Mouse (Mus musculus): Measurements from ENCODE around the gene Olfr1256. TPM values are rescaled to one million over a fixed set of nuclear protein-coding genes. Genes with fewer than 3 reads are reported as not detected.

Gene Olfr1256
- polyA plus RNA-seq (2015; fragmentation: Nextera tagmentation; extraction: Ambion mirVana), result not detected in 2 replicates

DNA sequence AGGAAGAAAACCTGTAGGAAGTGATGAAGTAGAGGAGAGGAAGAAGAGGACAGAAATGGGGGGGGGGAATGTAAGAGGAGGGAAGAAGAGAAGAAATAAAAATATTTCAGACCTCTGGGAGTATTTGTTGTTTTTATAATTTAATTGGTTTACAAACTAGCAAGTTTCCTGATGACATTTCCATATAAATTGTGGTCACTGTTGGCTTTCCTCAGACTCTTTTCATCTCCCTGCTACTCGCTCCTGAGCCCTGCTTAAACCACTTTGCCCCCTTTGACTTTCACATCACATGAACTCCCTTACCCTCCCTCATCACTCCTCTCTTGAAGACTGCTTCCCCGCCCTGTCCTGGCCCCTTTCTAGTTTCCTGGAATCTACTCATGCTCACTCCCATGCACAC lies at the start of gene Olfr1256:
Gene Olfr1256 (minus strand): TSS at position 101 of the 400 bp plus-strand sequence.
- no peak within 1 kb of the TSS for H3K27ac ChIP-seq (replicated peaks)
- no peaks in the 10 kb centered on the region for H3K36me3 ChIP-seq (replicated peaks)
- no peak within 1 kb of the TSS for H3K9ac ChIP-seq
- no peak within 1 kb of the TSS for H3K4me3 ChIP-seq (replicated peaks)
- WGBS (ENCODE audit: insufficient replicate concordance), result 33% methylated on average over 2 of the region's 2 CpGs
- H3K4me2 ChIP-seq, result no peak within 1 kb of the TSS
- H3K4me1 ChIP-seq (replicated peaks), result no peaks in the 10 kb centered on the region
- no peak for ATAC-seq (ENCODE audit: insufficient read depth)
- H3K9me3 ChIP-seq (replicated peaks), result no peaks in the 10 kb centered on the region
- no peaks in the 10 kb centered on the region for H3K27me3 ChIP-seq

DNA sequence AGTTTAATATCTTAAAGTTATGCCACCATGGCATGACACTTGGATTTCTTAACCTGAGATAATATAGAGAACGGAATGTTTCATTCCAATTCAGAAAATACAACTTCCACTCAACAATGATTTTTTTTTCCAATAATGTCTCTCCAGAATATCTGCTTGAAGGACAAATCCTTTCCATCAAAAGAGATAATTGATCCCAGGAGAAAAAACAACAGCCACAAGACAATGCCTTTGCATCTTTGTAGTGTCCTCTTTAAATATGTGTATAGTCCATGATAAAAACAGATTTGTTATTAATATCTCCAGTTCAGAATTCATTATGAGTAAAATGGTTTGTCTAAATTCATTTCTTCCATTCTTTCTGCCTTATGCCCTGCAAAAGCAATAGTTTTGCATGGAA lies 36.8 kb upstream of the Olfr1256 start, which contains the start of gene Olfr1257:
Gene Olfr1257 (plus strand): TSS at position 301 of the 400 bp plus-strand sequence.
- WGBS (ENCODE audit: insufficient replicate concordance), result 46% methylated on average over 1 of the region's 1 CpGs
- no peaks in the 10 kb centered on the region for H3K36me3 ChIP-seq (replicated peaks)
- no peak within 1 kb of the TSS for H3K4me2 ChIP-seq

DNA sequence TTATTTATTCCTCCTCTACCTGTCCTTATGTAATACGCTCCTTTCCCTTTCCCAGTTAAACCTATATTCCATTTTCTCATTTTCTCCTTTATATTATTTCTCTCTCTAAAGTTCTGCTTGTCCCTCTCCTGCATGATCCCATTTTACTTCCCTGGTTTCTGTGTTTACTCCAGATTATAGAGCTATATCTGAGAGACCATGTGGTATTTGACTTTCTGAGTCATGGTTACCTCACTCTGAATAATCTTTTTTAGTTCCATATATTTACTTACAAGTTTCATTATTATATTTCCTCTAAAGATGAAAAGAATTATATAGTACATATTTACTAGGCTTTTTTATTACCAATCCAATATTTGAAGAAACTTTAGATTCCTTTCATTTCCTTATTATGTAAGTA lies 7.9 kb upstream of the Olfr1256 start:
- WGBS (ENCODE audit: insufficient replicate concordance), result 67% methylated on average over 1 of the region's 1 CpGs
- no peak for ATAC-seq (ENCODE audit: insufficient read depth)
- no peak overlapping the region for H3K4me3 ChIP-seq (replicated peaks)
- H3K4me2 ChIP-seq, result no peak overlapping the region
- no peaks in the 10 kb centered on the region for H3K36me3 ChIP-seq (replicated peaks)
- no peak overlapping the region for H3K27ac ChIP-seq (replicated peaks)
- H3K9ac ChIP-seq, result no peak overlapping the region
- no peaks in the 10 kb centered on the region for H3K4me1 ChIP-seq (replicated peaks)
- no peaks in the 10 kb centered on the region for H3K27me3 ChIP-seq
- no peaks in the 10 kb centered on the region for H3K9me3 ChIP-seq (replicated peaks)

More for the DNA sequence above, 36.8 kb upstream of the Olfr1256 start, which contains the start of gene Olfr1257:
- Histone ChIP-seq H3K4me1 (replicated peaks) (no peaks in the 10 kb centered on the region), H3K9ac (no peak within 1 kb of the TSS), H3K9me3 (replicated peaks) (no peaks in the 10 kb centered on the region), H3K4me3 (replicated peaks) (no peak within 1 kb of the TSS), H3K27me3 (no peaks in the 10 kb centered on the region), H3K27ac (replicated peaks) (no peak within 1 kb of the TSS)
- no peak for ATAC-seq (ENCODE audit: insufficient read depth)

DNA sequence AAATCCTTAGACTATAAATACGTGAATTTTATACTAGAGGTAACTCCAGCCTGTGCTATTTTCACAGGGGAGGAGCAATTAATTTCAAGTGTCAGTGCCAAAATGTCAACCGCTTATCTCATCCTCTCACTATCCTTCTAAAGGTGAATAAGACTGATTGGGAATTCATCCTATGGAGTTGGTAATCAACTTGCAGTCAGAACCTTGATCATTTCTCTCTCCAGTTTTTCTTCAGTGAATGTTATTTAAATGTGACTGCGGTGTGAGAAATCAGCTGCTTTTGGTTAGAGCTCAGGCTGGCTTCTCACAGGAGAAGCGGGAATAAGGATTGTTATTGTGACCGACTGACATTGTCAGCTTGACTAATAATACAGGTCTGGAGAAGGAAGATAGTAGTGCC lies 6.8 kb upstream of the Olfr1256 start, which contains the start of gene Olfr48:
Gene Olfr48 (minus strand): TSS at position 101 of the 400 bp plus-strand sequence.
- no peaks in the 10 kb centered on the region for H3K4me1 ChIP-seq (replicated peaks)
- H3K27ac ChIP-seq (replicated peaks), result no peak within 1 kb of the TSS
- H3K36me3 ChIP-seq (replicated peaks), result no peaks in the 10 kb centered on the region
- ATAC-seq (ENCODE audit: insufficient read depth), result no peak
- no peak within 1 kb of the TSS for H3K9ac ChIP-seq
- no peak within 1 kb of the TSS for H3K4me2 ChIP-seq
- H3K27me3 ChIP-seq, result no peaks in the 10 kb centered on the region
- 65% methylated on average over 5 of the region's 5 CpGs for WGBS (ENCODE audit: insufficient replicate concordance)
- no peaks in the 10 kb centered on the region for H3K9me3 ChIP-seq (replicated peaks)
- H3K4me3 ChIP-seq (replicated peaks), result no peak within 1 kb of the TSS

DNA sequence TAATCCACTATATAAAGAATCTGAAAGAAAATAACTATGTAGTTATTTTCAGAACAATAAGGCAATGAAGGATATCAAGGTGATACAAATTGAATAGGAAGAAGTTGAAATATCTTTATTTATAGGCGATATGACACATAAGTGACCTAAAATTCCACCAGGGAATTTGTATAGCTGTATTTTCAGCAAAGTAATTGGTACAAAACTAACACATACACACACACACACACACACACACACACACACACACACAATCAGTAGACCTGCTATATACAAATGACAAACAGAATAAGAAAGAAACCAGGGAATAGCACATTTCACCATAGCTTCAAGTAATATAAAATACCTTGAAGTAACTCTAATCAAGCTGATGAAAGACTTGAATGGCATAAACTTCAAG lies 21.1 kb downstream of the Olfr1256 start:
- Histone ChIP-seq H3K9me3 (replicated peaks) (no peaks in the 10 kb centered on the region), H3K27ac (replicated peaks) (no peak overlapping the region), H3K4me2 (no peak overlapping the region), H3K27me3 (no peaks in the 10 kb centered on the region), H3K4me1 (replicated peaks) (no peaks in the 10 kb centered on the region), H3K36me3 (replicated peaks) (no peaks in the 10 kb centered on the region), H3K9ac (no peak overlapping the region), H3K4me3 (replicated peaks) (no peak overlapping the region)
- no peak for ATAC-seq (ENCODE audit: insufficient read depth)
- 49% methylated on average over 1 of the region's 1 CpGs for WGBS (ENCODE audit: insufficient replicate concordance)

DNA sequence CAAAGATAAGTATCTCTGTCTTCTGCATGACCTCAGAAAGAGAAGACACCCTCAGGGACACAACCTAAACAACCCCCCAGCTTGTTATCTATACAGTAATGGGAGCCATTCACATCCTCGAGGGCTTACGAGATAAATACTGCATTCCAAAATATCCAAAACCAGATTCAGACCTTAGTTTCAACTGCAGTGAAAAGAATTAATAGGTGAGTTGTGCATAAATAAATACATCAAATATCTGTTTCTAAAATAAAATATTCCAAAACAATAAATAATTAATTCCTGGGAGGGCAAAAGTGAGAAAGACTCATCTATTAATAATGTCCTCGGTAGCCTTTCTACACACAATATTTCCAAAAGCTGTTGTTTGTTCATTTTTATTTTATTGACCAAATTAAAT lies 29.6 kb downstream of the Olfr1256 start, which contains the start of gene Olfr1255:
Gene Olfr1255 (plus strand): TSS at position 301 of the 400 bp plus-strand sequence.
- Histone ChIP-seq H3K27me3 (no peaks in the 10 kb centered on the region), H3K9me3 (replicated peaks) (no peaks in the 10 kb centered on the region), H3K36me3 (replicated peaks) (no peaks in the 10 kb centered on the region), H3K27ac (replicated peaks) (no peak within 1 kb of the TSS), H3K4me3 (replicated peaks) (no peak within 1 kb of the TSS), H3K4me2 (no peak within 1 kb of the TSS), H3K9ac (no peak within 1 kb of the TSS), H3K4me1 (replicated peaks) (no peaks in the 10 kb centered on the region)
- no peak for ATAC-seq (ENCODE audit: insufficient read depth)
- WGBS (ENCODE audit: insufficient replicate concordance), result 58% methylated on average over 3 of the region's 3 CpGs

DNA sequence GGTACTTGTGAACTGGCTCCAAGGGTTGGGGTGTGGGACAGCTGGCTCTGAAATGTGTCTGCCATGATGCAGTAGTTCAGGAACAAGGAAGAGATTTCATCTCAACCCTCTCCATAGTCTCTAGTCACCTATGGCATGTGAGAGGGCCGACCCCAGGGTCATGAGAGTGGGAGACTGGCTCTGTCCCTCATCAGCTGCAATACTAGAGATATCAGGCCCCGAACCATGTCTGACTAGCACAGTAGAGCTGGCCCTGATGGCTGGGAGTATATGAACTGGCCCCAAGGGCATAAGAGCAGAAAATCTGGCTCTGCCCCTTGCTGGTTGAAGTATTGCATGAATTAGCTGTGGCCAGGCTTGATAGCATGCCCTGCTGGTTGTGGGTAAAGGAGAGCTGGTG lies 30.6 kb downstream of the Olfr1256 start:
- H3K9me3 ChIP-seq (replicated peaks), result no peaks in the 10 kb centered on the region
- WGBS (ENCODE audit: insufficient replicate concordance), result 63% methylated on average over 2 of the region's 2 CpGs
- no peak for ATAC-seq (ENCODE audit: insufficient read depth)

DNA sequence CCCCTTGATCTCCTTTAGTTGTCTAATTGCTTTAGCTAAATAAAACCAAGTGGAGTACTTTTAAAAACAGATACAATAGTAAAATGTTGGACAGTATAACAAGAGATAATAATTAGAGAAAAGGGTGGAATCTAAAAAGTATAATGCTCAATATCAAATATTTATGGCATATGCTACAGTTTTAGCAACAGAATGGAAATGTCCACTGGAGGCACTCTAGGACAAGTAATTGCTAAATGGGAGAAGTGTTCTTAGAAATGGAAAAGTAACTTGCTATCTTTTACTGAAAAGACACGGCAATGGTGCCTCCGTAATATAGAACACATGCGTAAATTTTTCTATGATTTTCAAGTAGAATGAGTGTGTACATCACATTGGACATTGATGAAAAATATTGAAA lies 41.8 kb downstream of the Olfr1256 start:
- Histone ChIP-seq H3K27ac (replicated peaks) (no peak overlapping the region), H3K9me3 (replicated peaks) (no peaks in the 10 kb centered on the region), H3K4me3 (replicated peaks) (no peak overlapping the region), H3K27me3 (no peaks in the 10 kb centered on the region), H3K9ac (no peak overlapping the region), H3K4me1 (replicated peaks) (no peaks in the 10 kb centered on the region), H3K36me3 (replicated peaks) (no peaks in the 10 kb centered on the region), H3K4me2 (no peak overlapping the region)
- 84% methylated on average over 3 of the region's 3 CpGs for WGBS (ENCODE audit: insufficient replicate concordance)
- no peak for ATAC-seq (ENCODE audit: insufficient read depth)

More for the DNA sequence above, 30.6 kb downstream of the Olfr1256 start:
- no peaks in the 10 kb centered on the region for H3K27me3 ChIP-seq
- H3K27ac ChIP-seq (replicated peaks), result no peak overlapping the region
- H3K4me3 ChIP-seq (replicated peaks), result no peak overlapping the region
- H3K36me3 ChIP-seq (replicated peaks), result no peaks in the 10 kb centered on the region
- H3K4me1 ChIP-seq (replicated peaks), result no peaks in the 10 kb centered on the region
- H3K9ac ChIP-seq, result no peak overlapping the region
- H3K4me2 ChIP-seq, result no peak overlapping the region

DNA sequence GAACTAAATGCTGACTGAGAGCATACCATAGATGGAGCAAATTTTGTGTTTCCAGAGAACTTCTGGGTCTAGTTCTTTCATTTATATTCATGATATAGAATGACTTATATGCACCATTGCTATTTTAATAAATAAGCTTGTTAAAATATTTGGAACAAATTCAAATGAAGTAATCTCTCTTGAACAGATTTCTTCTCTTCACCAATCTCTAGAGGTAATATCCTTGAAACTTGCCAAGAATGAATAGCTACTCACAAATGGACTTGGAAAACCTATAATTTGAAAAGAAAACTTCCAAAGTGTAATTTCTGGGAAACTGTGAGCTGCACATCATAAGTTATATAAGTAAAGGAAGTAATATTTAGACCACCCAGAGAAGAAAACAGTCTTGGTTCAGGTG lies 47.8 kb downstream of the Olfr1256 start, which contains the start of gene Olfr1254:
Gene Olfr1254 (minus strand): TSS at position 101 of the 400 bp plus-strand sequence.
- ATAC-seq (ENCODE audit: insufficient read depth), result no peak
- H3K36me3 ChIP-seq (replicated peaks), result no peaks in the 10 kb centered on the region
- H3K9ac ChIP-seq, result no peak within 1 kb of the TSS
- H3K4me1 ChIP-seq (replicated peaks), result no peaks in the 10 kb centered on the region
- H3K27ac ChIP-seq (replicated peaks), result no peak within 1 kb of the TSS
- no peaks in the 10 kb centered on the region for H3K27me3 ChIP-seq
- H3K4me2 ChIP-seq, result no peak within 1 kb of the TSS
- no peak within 1 kb of the TSS for H3K4me3 ChIP-seq (replicated peaks)
- no peaks in the 10 kb centered on the region for H3K9me3 ChIP-seq (replicated peaks)

Other genes with a start within 250 kb of the Olfr1256 start
- not detected in 2 replicates for gene Olfr1246, start 248.4 kb downstream of the Olfr1256 start, polyA plus RNA-seq (2015; fragmentation: Nextera tagmentation; extraction: Ambion mirVana)
- not detected in 2 replicates for gene Olfr1247, start 227.4 kb downstream of the Olfr1256 start, polyA plus RNA-seq (2015; fragmentation: Nextera tagmentation; extraction: Ambion mirVana)
- not detected in 2 replicates for gene Olfr1248, start 223.3 kb downstream of the Olfr1256 start, polyA plus RNA-seq (2015; fragmentation: Nextera tagmentation; extraction: Ambion mirVana)
- not detected in 2 replicates for gene Olfr1249, start 206.6 kb downstream of the Olfr1256 start, polyA plus RNA-seq (2015; fragmentation: Nextera tagmentation; extraction: Ambion mirVana)
- gene Olfr1250, start 180.1 kb downstream of the Olfr1256 start, polyA plus RNA-seq (2015; fragmentation: Nextera tagmentation; extraction: Ambion mirVana), result not detected in 2 replicates
- not detected in 2 replicates for gene Olfr1251, start 169.6 kb downstream of the Olfr1256 start, polyA plus RNA-seq (2015; fragmentation: Nextera tagmentation; extraction: Ambion mirVana)
- not detected in 2 replicates for gene Olfr1252, start 116.5 kb downstream of the Olfr1256 start, polyA plus RNA-seq (2015; fragmentation: Nextera tagmentation; extraction: Ambion mirVana)
- gene Olfr1253, start 84.5 kb downstream of the Olfr1256 start, polyA plus RNA-seq (2015; fragmentation: Nextera tagmentation; extraction: Ambion mirVana), result not detected in 2 replicates
- gene Olfr1254, start 47.9 kb downstream of the Olfr1256 start, polyA plus RNA-seq (2015; fragmentation: Nextera tagmentation; extraction: Ambion mirVana), result not detected in 2 replicates
- not detected in 2 replicates for gene Olfr1255, start 29.5 kb downstream of the Olfr1256 start, polyA plus RNA-seq (2015; fragmentation: Nextera tagmentation; extraction: Ambion mirVana)
- not detected in 2 replicates for gene Olfr48, start 6.7 kb upstream of the Olfr1256 start, polyA plus RNA-seq (2015; fragmentation: Nextera tagmentation; extraction: Ambion mirVana)
- not detected in 2 replicates for gene Olfr1257, start 36.9 kb upstream of the Olfr1256 start, polyA plus RNA-seq (2015; fragmentation: Nextera tagmentation; extraction: Ambion mirVana)
- not detected in 2 replicates for gene Olfr1258, start 85.8 kb upstream of the Olfr1256 start, polyA plus RNA-seq (2015; fragmentation: Nextera tagmentation; extraction: Ambion mirVana)
- gene Olfr1259, start 107.1 kb upstream of the Olfr1256 start, polyA plus RNA-seq (2015; fragmentation: Nextera tagmentation; extraction: Ambion mirVana), result not detected in 2 replicates
- not detected in 2 replicates for gene Olfr1260, start 132.8 kb upstream of the Olfr1256 start, polyA plus RNA-seq (2015; fragmentation: Nextera tagmentation; extraction: Ambion mirVana)
- gene Olfr1261, start 149.7 kb upstream of the Olfr1256 start, polyA plus RNA-seq (2015; fragmentation: Nextera tagmentation; extraction: Ambion mirVana), result not detected in 2 replicates
- not detected in 2 replicates for gene Olfr1262, start 158.6 kb upstream of the Olfr1256 start, polyA plus RNA-seq (2015; fragmentation: Nextera tagmentation; extraction: Ambion mirVana)
- not detected in 2 replicates for gene Olfr1263, start 170.6 kb upstream of the Olfr1256 start, polyA plus RNA-seq (2015; fragmentation: Nextera tagmentation; extraction: Ambion mirVana)
- not detected in 2 replicates for gene Olfr1264, start 184.0 kb upstream of the Olfr1256 start, polyA plus RNA-seq (2015; fragmentation: Nextera tagmentation; extraction: Ambion mirVana)
- not detected in 2 replicates for gene Olfr1265, start 193.8 kb upstream of the Olfr1256 start, polyA plus RNA-seq (2015; fragmentation: Nextera tagmentation; extraction: Ambion mirVana)
- gene Olfr140, start 222.0 kb upstream of the Olfr1256 start, polyA plus RNA-seq (2015; fragmentation: Nextera tagmentation; extraction: Ambion mirVana), result not detected in 2 replicates

All from liver, embryonic 15.5 days (tissue).